Mouse (Mus musculus) natural killer cell, adult 2 months (primary cell): ENCODE measurements around the gene Gm4779.
"Not testable (repeated sequence)": the region's sequence is repeated elsewhere in the genome, so short reads cannot be mapped to it uniquely, and the experiment has no call there.

ENCODE experiments used
- DNase-seq, 2 experiments: peaks; one replicate each; pipeline ENCODE4 v3.0.0; 2022; ENCODE audit warnings: low spot score in 2 of 2

Gm4779 gene

GRCm38 (mm10) chrX:101794342-101794741 is at the start of gene Gm4779, which contains the start of gene 8030474K03Rik:
Gene Gm4779 (minus strand): TSS chrX:101794423.
Gene 8030474K03Rik (plus strand): TSS chrX:101794656.
- no peak for DNase-seq

- not testable (repeated sequence) for DNase-seq
These were observed 25.8 kb upstream of the Gm4779 start for GRCm38 (mm10) chrX:101819980-101820379.

GRCm38 (mm10) chrX:101819163-101819562 is 24.9 kb upstream of the Gm4779 start:
- no peak for DNase-seq

GRCm38 (mm10) chrX:101811750-101812149 is 17.5 kb upstream of the Gm4779 start:
- no peak for DNase-seq

- DNase-seq, result no peak
These were observed 11.3 kb upstream of the Gm4779 start for GRCm38 (mm10) chrX:101805512-101805911.

- DNase-seq, result peak in 1 of 2 experiments; percentile 7
These were observed 2.7 kb downstream of the Gm4779 start for GRCm38 (mm10) chrX:101791551-101791950.

GRCm38 (mm10) chrX:101772035-101772434 is 22.2 kb downstream of the Gm4779 start:
- DNase-seq, result peak; percentile 60 to 65

- peak in 1 of 2 experiments; percentile 30 for DNase-seq
These were observed 23.9 kb downstream of the Gm4779 start for GRCm38 (mm10) chrX:101770307-101770706.

- no peak for DNase-seq
These were observed 24.7 kb downstream of the Gm4779 start for GRCm38 (mm10) chrX:101769478-101769877.

- DNase-seq, result no peak
These were observed 26.9 kb downstream of the Gm4779 start for GRCm38 (mm10) chrX:101767280-101767679.

- no peak for DNase-seq
These were observed 29.1 kb downstream of the Gm4779 start for GRCm38 (mm10) chrX:101765111-101765510.

- DNase-seq, result no peak
These were observed 29.6 kb downstream of the Gm4779 start for GRCm38 (mm10) chrX:101764621-101765020.

- DNase-seq, result no peak
These were observed 39.7 kb downstream of the Gm4779 start for GRCm38 (mm10) chrX:101754478-101754877.

GRCm38 (mm10) chrX:101750144-101750543 is 44.1 kb downstream of the Gm4779 start:
- DNase-seq, result no peak

- no peak for DNase-seq
These were observed 53.2 kb downstream of the Gm4779 start for GRCm38 (mm10) chrX:101741064-101741433.

GRCm38 (mm10) chrX:101740335-101741063 is 53.7 kb downstream of the Gm4779 start:
- DNase-seq, result no peak
